Mouse (Mus musculus) lung, postnatal 0 days (tissue): Measurements from ENCODE around the gene B4gat1.

Experiments
- CTCF ChIP-seq: IDR thresholded peaks from 2 replicates; pipeline ENCODE4 v1.5.1; 2016; ENCODE audit warnings: antibody characterized with exemption, mild to moderate bottlenecking
- EP300 ChIP-seq: IDR thresholded peaks from 2 replicates; pipeline ENCODE4 v1.6.1; 2016; ENCODE audit warnings: antibody characterized with exemption, mild to moderate bottlenecking, control low read depth

- TF ChIP-seq CTCF (no peak), EP300 (no peak)
Measured at GRCm38 (mm10) chr19:5021416-5021815, 17.2 kb upstream of the B4gat1 start.
